Mouse (Mus musculus): ENCODE measurements around the gene Kcnb1. TPM values are rescaled to one million over a fixed set of nuclear protein-coding genes. Genes with fewer than 3 reads are reported as not detected.

Kcnb1 gene
- total RNA-seq, 1 experiment: 1.3 TPM

- Histone ChIP-seq H3K36me3 (ENCODE audit: control insufficient read depth, insufficient read depth, low read length, poor library complexity, severe bottlenecking) (no peaks in the 10 kb centered on the region), H3K4me3 (ENCODE audit: insufficient read depth in 1 of 2, low read depth in 1 of 2, low read length in 2 of 2, poor library complexity in 1 of 2, severe bottlenecking in 1 of 2) (peak overlapping the region in 1 of 2 experiments; percentile 43; a peak in 3 of 4 replicates), H3K4me1 (ENCODE audit: control insufficient read depth in 2 of 2, insufficient read depth in 2 of 2, low read length in 2 of 2, poor library complexity in 1 of 2) (peaks cover 0 to 21% of the 10 kb centered on the region in 2 experiments; a peak in 3 of 4 replicates), H3K27ac (ENCODE audit: insufficient read depth, low read depth, low read length, poor library complexity, severe bottlenecking) (no peak overlapping the region; the same call in 1 of the 2 replicates), H3K9me3 (ENCODE audit: control insufficient read depth, insufficient read depth, low read depth, low read length) (no peaks in the 10 kb centered on the region), H3K9ac (ENCODE audit: insufficient read depth, low read depth, low read length, poor library complexity, severe bottlenecking) (peak overlapping the region; percentile 42; the same call in 1 of the 2 replicates)
- DNase-seq (ENCODE audit: low read depth, low spot score): no peak
- TF ChIP-seq MAFK (IDR thresholded peaks at IDR 0.05; ENCODE audit: insufficient read depth, low read depth, low read length) (no peak), HCFC1 (IDR thresholded peaks at IDR 0.05; ENCODE audit: borderline replicate concordance, insufficient read depth, low read length) (no peak), CHD2 (IDR thresholded peaks at IDR 0.05; ENCODE audit: low read depth, low read length) (no peak), ZC3H11A (IDR thresholded peaks at IDR 0.05; ENCODE audit: borderline replicate concordance, low read depth, low read length) (no peak), ZNF384 (IDR thresholded peaks at IDR 0.05; ENCODE audit: low read depth, low read length) (no peak)
- in situ Hi-C loops (cut with MboI; ENCODE audit: low sequenced_read_pairs in 2 of 2, unreplicated experiment in 2 of 2): no loop called here
Measured at GRCm38 (mm10) chr2:167129608-167129955, 60.4 kb downstream of the Kcnb1 start.

GRCm38 (mm10) chr2:167128699-167129607 is 61.0 kb downstream of the Kcnb1 start:
- no peak for DNase-seq (ENCODE audit: low read depth, low spot score)
- H3K4me1 ChIP-seq (ENCODE audit: control insufficient read depth in 2 of 2, insufficient read depth in 2 of 2, low read length in 2 of 2, poor library complexity in 1 of 2): peaks cover 0 to 21% of the 10 kb centered on the region in 2 experiments; a peak in 3 of 4 replicates
- H3K9ac ChIP-seq (ENCODE audit: insufficient read depth, low read depth, low read length, poor library complexity, severe bottlenecking): peak overlapping the region; percentile 42; the same call in 1 of the 2 replicates
- H3K4me3 ChIP-seq (ENCODE audit: insufficient read depth in 1 of 2, low read depth in 1 of 2, low read length in 2 of 2, poor library complexity in 1 of 2, severe bottlenecking in 1 of 2): peak overlapping the region; percentile 25 to 43; a peak in 3 of 4 replicates
- H3K27ac ChIP-seq (ENCODE audit: insufficient read depth, low read depth, low read length, poor library complexity, severe bottlenecking): peak overlapping the region; percentile 1; the same call in 1 of the 2 replicates
- no peaks in the 10 kb centered on the region for H3K36me3 ChIP-seq (ENCODE audit: control insufficient read depth, insufficient read depth, low read length, poor library complexity, severe bottlenecking)
- in situ Hi-C loops (cut with MboI; ENCODE audit: low sequenced_read_pairs in 2 of 2, unreplicated experiment in 2 of 2): no loop called here
- TF ChIP-seq HCFC1 (IDR thresholded peaks at IDR 0.05; ENCODE audit: borderline replicate concordance, insufficient read depth, low read length) (no peak), MAFK (IDR thresholded peaks at IDR 0.05; ENCODE audit: insufficient read depth, low read depth, low read length) (no peak), ZNF384 (IDR thresholded peaks at IDR 0.05; ENCODE audit: low read depth, low read length) (no peak), ZC3H11A (IDR thresholded peaks at IDR 0.05; ENCODE audit: borderline replicate concordance, low read depth, low read length) (no peak), CHD2 (IDR thresholded peaks at IDR 0.05; ENCODE audit: low read depth, low read length) (no peak)
- no peaks in the 10 kb centered on the region for H3K9me3 ChIP-seq (ENCODE audit: control insufficient read depth, insufficient read depth, low read depth, low read length)

GRCm38 (mm10) chr2:167127404-167127803 is 62.6 kb downstream of the Kcnb1 start:
- Histone ChIP-seq H3K4me3 (ENCODE audit: insufficient read depth in 1 of 2, low read depth in 1 of 2, low read length in 2 of 2, poor library complexity in 1 of 2, severe bottlenecking in 1 of 2) (no peak overlapping the region), H3K27ac (ENCODE audit: insufficient read depth, low read depth, low read length, poor library complexity, severe bottlenecking) (no peak overlapping the region), H3K9ac (ENCODE audit: insufficient read depth, low read depth, low read length, poor library complexity, severe bottlenecking) (no peak overlapping the region), H3K9me3 (ENCODE audit: control insufficient read depth, insufficient read depth, low read depth, low read length) (peaks cover 3% of the 10 kb centered on the region; the same call in 1 of the 2 replicates), H3K4me1 (ENCODE audit: control insufficient read depth in 2 of 2, insufficient read depth in 2 of 2, low read length in 2 of 2, poor library complexity in 1 of 2) (peaks cover 0 to 21% of the 10 kb centered on the region in 2 experiments; a peak in 3 of 4 replicates), H3K36me3 (ENCODE audit: control insufficient read depth, insufficient read depth, low read length, poor library complexity, severe bottlenecking) (no peaks in the 10 kb centered on the region)
- DNase-seq (ENCODE audit: low read depth, low spot score): no peak
- in situ Hi-C loops (cut with MboI; ENCODE audit: low sequenced_read_pairs in 2 of 2, unreplicated experiment in 2 of 2): no loop called here
- no peak for TF ChIP-seq CHD2 (IDR thresholded peaks at IDR 0.05; ENCODE audit: low read depth, low read length)
- TF ChIP-seq MAFK (IDR thresholded peaks at IDR 0.05; ENCODE audit: insufficient read depth, low read depth, low read length): no peak
- no peak for TF ChIP-seq HCFC1 (IDR thresholded peaks at IDR 0.05; ENCODE audit: borderline replicate concordance, insufficient read depth, low read length)
- TF ChIP-seq ZNF384 (IDR thresholded peaks at IDR 0.05; ENCODE audit: low read depth, low read length): no peak
- no peak for TF ChIP-seq ZC3H11A (IDR thresholded peaks at IDR 0.05; ENCODE audit: borderline replicate concordance, low read depth, low read length)

GRCm38 (mm10) chr2:167125781-167126180 is 64.2 kb downstream of the Kcnb1 start:
- in situ Hi-C loops (cut with MboI; ENCODE audit: low sequenced_read_pairs in 2 of 2, unreplicated experiment in 2 of 2): no loop called here
- H3K36me3 ChIP-seq (ENCODE audit: control insufficient read depth, insufficient read depth, low read length, poor library complexity, severe bottlenecking): peaks cover 3% of the 10 kb centered on the region; the same call in 1 of the 2 replicates
- peaks cover 0 to 21% of the 10 kb centered on the region in 2 experiments; a peak in 3 of 4 replicates for H3K4me1 ChIP-seq (ENCODE audit: control insufficient read depth in 2 of 2, insufficient read depth in 2 of 2, low read length in 2 of 2, poor library complexity in 1 of 2)
- peaks cover 13% of the 10 kb centered on the region; the same call in 1 of the 2 replicates for H3K9me3 ChIP-seq (ENCODE audit: control insufficient read depth, insufficient read depth, low read depth, low read length)
- H3K27ac ChIP-seq (ENCODE audit: insufficient read depth, low read depth, low read length, poor library complexity, severe bottlenecking): no peak overlapping the region
- no peak for DNase-seq (ENCODE audit: low read depth, low spot score)
- H3K9ac ChIP-seq (ENCODE audit: insufficient read depth, low read depth, low read length, poor library complexity, severe bottlenecking): no peak overlapping the region
- no peak overlapping the region for H3K4me3 ChIP-seq (ENCODE audit: insufficient read depth in 1 of 2, low read depth in 1 of 2, low read length in 2 of 2, poor library complexity in 1 of 2, severe bottlenecking in 1 of 2)
- no peak for TF ChIP-seq MAFK (IDR thresholded peaks at IDR 0.05; ENCODE audit: insufficient read depth, low read depth, low read length)
- no peak for TF ChIP-seq ZNF384 (IDR thresholded peaks at IDR 0.05; ENCODE audit: low read depth, low read length)
- no peak for TF ChIP-seq CHD2 (IDR thresholded peaks at IDR 0.05; ENCODE audit: low read depth, low read length)
- no peak for TF ChIP-seq ZC3H11A (IDR thresholded peaks at IDR 0.05; ENCODE audit: borderline replicate concordance, low read depth, low read length)
- no peak for TF ChIP-seq HCFC1 (IDR thresholded peaks at IDR 0.05; ENCODE audit: borderline replicate concordance, insufficient read depth, low read length)

Measured in ES-E14 (cell line).